In the genomic region with DNA sequence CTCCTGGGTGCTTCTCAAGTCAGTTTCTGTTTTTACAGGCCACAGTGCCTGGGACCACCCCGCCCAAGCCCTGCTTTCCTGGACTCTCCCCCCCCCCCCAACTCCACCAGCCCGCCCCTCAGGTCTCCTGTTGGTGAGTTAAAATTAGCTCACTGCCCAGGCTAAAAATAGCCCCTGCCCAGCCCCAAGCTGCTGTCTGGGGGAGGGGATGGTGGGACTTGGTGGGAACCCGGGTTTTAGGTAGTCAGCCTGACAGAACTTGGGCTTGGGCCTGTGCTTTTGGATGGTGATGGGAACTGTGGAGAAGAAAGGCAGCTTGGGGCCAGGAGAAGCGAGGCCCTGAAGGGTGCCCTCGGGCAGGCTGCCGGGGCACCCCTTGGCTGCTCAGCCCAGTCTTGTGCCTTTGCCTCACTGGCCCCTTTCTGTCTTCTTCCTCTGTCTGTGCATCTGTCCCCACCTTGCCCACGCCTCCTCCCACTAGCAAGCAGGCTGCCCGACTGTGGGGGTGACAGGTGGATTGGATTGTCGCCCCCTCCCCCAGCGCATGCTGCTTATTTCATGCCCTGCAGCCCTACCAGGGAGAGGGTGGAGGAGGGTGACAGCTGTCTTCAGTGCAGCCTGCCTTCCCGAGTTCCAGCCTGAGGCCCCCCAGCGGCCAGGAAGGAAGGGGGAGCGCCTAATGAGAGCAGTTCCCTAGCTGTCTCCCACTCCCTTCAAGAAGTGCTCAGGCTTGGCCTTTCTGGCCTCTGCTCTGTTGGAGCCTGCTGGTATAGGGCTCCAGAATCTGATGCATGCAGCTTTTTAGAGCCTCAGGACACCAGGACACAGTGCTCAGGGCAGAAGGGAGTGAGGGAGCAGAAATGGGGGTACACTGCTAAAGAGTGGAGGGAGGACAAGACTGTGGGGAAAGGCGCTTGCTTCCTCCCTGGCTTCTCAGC, we compare ENCODE assay signal across 8 mouse cellular contexts. TPM values are rescaled to one million over a fixed set of nuclear protein-coding genes. Genes with fewer than 3 reads are reported as not detected.
DNase-seq lines count a peak whose midpoint lies in the region; ATAC-seq and TF ChIP-seq lines count a peak whose summit lies in the region.

No protein-coding gene starts in this region.

- ATAC-seq in forebrain, embryonic 12.5 days (ENCODE audit: low FRiP score) = peak; percentile 57
- peak; percentile 12; the same call in 1 of the 2 replicates for ATAC-seq in midbrain, embryonic 14.5 days (ENCODE audit: low FRiP score, low TSS enrichment)
- no peak for ATAC-seq in monocyte, adult 5-6 weeks (replicated peaks; ENCODE audit: insufficient number of reproducible peaks, low FRiP score, low TSS enrichment, poor library complexity, severe bottlenecking)

- TF ChIP-seq POLR2A in spleen, adult 2 months (IDR thresholded peaks at IDR 0.05; ENCODE audit: low read depth, low read length) = no peak

- H3K9me3 ChIP-seq in forebrain, embryonic 12.5 days = no peaks in the 10 kb centered on the region
- no peaks in the 10 kb centered on the region for H3K9me3 ChIP-seq in midbrain, embryonic 14.5 days (ENCODE audit: control insufficient read depth, low read length)

- H3K4me2 ChIP-seq in forebrain, embryonic 12.5 days = peak overlapping the region; percentile 41
- peak overlapping the region; percentile 46 for H3K4me2 ChIP-seq in midbrain, embryonic 14.5 days (ENCODE audit: low read length)

- no peaks in the 10 kb centered on the region for H3K27me3 ChIP-seq in spleen, adult 2 months (ENCODE audit: control insufficient read depth, insufficient read depth, low read length)
- H3K27me3 ChIP-seq in forebrain, embryonic 12.5 days = no peaks in the 10 kb centered on the region
- H3K27me3 ChIP-seq in midbrain, embryonic 14.5 days (ENCODE audit: control insufficient read depth, insufficient read depth, low read length) = no peaks in the 10 kb centered on the region

- H3K9ac ChIP-seq in forebrain, embryonic 12.5 days = peak overlapping the region; percentile 30
- H3K9ac ChIP-seq in midbrain, embryonic 14.5 days (replicated peaks; ENCODE audit: low read length) = peak overlapping the region; percentile 13

- WGBS in spleen, adult 2 months = 13% methylated on average over 14 of the region's 14 CpGs
- WGBS in forebrain, embryonic 12.5 days = 12% methylated on average over 14 of the region's 14 CpGs
- WGBS in midbrain, embryonic 14.5 days = 16% methylated on average over 14 of the region's 14 CpGs

- no peak for TF ChIP-seq CTCF in spleen, adult 2 months (IDR thresholded peaks at IDR 0.05; ENCODE audit: extremely low read depth, insufficient read depth, insufficient read length, insufficient replicate concordance)

- no peaks in the 10 kb centered on the region; the same call in 1 of the 2 replicates for H3K36me3 ChIP-seq in spleen, adult 2 months (ENCODE audit: control insufficient read depth, insufficient read depth, low read length)
- no peaks in the 10 kb centered on the region for H3K36me3 ChIP-seq in forebrain, embryonic 12.5 days (replicated peaks)
- H3K36me3 ChIP-seq in midbrain, embryonic 14.5 days (ENCODE audit: control insufficient read depth, insufficient read depth, low read length) = no peaks in the 10 kb centered on the region

- intact Hi-C loops in heart, postnatal 14 days (cut with DNase I) = loop anchor here (2.0 kb wide), 1 partner anchor 14 kb away; no protein-coding TSS in a partner anchor
- intact Hi-C loops in left cerebral cortex, postnatal 14 days (cut with DNase I) = no loop called here

- H3K4me1 ChIP-seq in spleen, adult 2 months (ENCODE audit: control insufficient read depth, insufficient read depth, insufficient read length) = peaks cover 70% of the 10 kb centered on the region
- H3K4me1 ChIP-seq in forebrain, embryonic 12.5 days = peaks cover 78% of the 10 kb centered on the region
- peaks cover 69% of the 10 kb centered on the region for H3K4me1 ChIP-seq in midbrain, embryonic 14.5 days (ENCODE audit: control insufficient read depth, insufficient read depth, low read length)

- H3K4me3 ChIP-seq in spleen, adult 2 months (ENCODE audit: extremely low read depth, insufficient read depth, insufficient read length) = peak overlapping the region; percentile 3; the same call in 1 of the 2 replicates
- H3K4me3 ChIP-seq in forebrain, embryonic 12.5 days (replicated peaks) = peak overlapping the region; percentile 9; the same call in 1 of the 2 replicates
- no peak overlapping the region for H3K4me3 ChIP-seq in midbrain, embryonic 14.5 days (replicated peaks; ENCODE audit: low read depth, low read length)

- peak in 1 of 2 experiments; percentile 30 for DNase-seq in spleen, adult 2 months (ENCODE audit: low read depth in 1 of 2, low spot score in 2 of 2)
- no peak for DNase-seq in spleen, adult 12 weeks (ENCODE audit: low spot score)
- peak; percentile 51 to 67 for DNase-seq in heart, postnatal 14 days
- DNase-seq in left cerebral cortex, postnatal 14 days (ENCODE audit: low spot score in 2 of 2) = peak; percentile 75 to 85
- DNase-seq in midbrain, embryonic 14.5 days = peak; percentile 71
- DNase-seq in thymus, postnatal 10 days (ENCODE audit: low spot score in 2 of 2) = peak; percentile 56 to 65

- H3K27ac ChIP-seq in spleen, adult 2 months (ENCODE audit: insufficient read depth, low read length) = peak overlapping the region; percentile 98
- H3K27ac ChIP-seq in forebrain, embryonic 12.5 days = peak overlapping the region; percentile 94
- peak overlapping the region; percentile 91 for H3K27ac ChIP-seq in midbrain, embryonic 14.5 days (replicated peaks; ENCODE audit: low read depth, low read length)

RNA-seq across cellular contexts. Expression of a gene that starts 8.2 kb away (rescaled TPM):
- 119 and 142 TPM in 2 replicates for polyA plus RNA-seq in spleen, adult 2 months (2012; rRNA removed)
- 17.7 and 20.3 TPM in 2 replicates for polyA plus RNA-seq in forebrain, embryonic 12.5 days (2016; fragmentation: Nextera tagmentation; extraction: Ambion mirVana)
- 100 to 1,000 TPM; 128 to 130 TPM for total RNA-seq in heart, postnatal 14 days (2021)
- 100 to 1,000 TPM; 196 to 201 TPM for total RNA-seq in left cerebral cortex, postnatal 14 days (2021)
- 22.3 and 23.7 TPM in 2 replicates for polyA plus RNA-seq in midbrain, embryonic 14.5 days (2014; fragmentation: Nextera tagmentation; extraction: Ambion mirVana)
- total RNA-seq in monocyte, adult 5-6 weeks (2017) = 94.8 to 111 TPM (median 99.0 TPM) in 3 replicates
